Mouse (Mus musculus): ENCODE results near the gene Dnajc6.

The Dnajc6 gene

DNA sequence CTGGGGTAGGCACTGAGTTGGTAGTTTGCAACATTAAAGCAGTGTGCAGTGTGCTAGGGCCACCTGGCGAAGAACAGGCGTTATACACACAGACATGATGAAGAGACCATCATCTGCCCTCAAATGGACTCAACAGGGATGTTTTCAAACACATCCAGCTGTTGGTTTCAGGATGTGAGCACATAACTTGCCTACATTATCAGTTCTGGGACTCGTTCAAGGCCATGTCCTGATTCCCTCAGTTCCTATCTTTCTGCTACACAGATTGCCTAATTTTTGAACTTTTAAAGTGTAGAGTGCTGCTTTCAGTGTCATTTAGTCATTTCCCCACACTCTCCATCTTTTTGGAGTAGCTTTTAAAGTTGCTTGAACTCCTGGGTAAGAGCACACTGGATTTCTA is 186.6 kb downstream of the Dnajc6 start:
- DNase-seq (ENCODE audit: inconsistent age in 2 of 2, low spot score in 1 of 2): peak; percentile 23 to 84

GRCm38 (mm10) chr4:101684821-101685220 is 188.4 kb downstream of the Dnajc6 start:
- DNase-seq (ENCODE audit: inconsistent age in 2 of 2, low spot score in 1 of 2): no peak

DNA sequence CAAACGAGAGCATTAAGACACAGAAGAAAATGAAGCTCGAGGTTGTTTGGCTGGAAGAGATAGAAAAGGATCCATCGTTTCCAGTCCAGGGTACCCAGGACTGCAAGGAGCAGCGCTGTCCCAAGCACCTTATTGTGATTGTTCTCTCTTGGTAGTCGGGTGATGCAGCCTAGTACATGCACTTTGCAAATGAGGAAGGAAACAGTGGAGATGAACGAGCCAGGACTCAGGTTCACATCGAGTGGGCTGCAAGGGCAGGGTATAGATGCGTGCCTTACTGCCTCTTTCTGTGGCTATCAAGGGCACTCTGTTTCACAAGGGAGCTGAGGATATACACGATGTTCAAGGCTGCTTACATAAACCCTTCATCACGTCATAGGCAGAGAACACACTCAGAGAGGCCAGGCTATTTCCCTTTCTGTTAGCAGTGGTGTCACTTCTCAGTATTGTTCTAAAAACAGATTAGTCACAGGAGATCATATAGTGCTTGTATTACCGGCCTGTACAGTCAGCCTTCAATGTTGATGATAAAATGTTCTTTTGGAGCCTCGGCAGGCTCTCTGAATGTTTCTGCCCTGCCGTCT is 189.9 kb downstream of the Dnajc6 start:
- peak; percentile 33 to 81 for DNase-seq (ENCODE audit: inconsistent age in 2 of 2, low spot score in 1 of 2)

DNA sequence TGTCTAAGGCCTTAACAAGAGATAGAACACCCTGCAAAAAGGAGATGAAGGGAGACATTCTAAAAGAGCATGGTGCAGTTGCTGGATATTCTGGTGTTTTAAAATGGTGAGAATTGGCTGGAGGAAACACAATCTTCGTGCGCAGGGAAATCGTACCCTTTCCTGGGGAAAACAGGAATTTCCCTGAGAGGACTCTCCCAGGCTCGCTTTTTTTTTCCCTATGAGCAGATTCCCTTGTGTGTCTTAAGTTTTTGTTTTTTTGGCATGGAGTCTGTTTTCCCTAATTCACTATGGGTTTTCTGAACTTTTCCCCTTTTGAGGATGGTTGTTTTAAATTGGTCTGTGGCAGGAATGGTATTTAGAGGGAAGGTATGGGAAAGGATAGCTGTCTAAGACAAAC is 192.8 kb downstream of the Dnajc6 start:
- DNase-seq (ENCODE audit: inconsistent age in 2 of 2, low spot score in 1 of 2): no peak

GRCm38 (mm10) chr4:101689645-101690044 is 193.2 kb downstream of the Dnajc6 start:
- no peak for DNase-seq (ENCODE audit: inconsistent age in 2 of 2, low spot score in 1 of 2)

All from adrenal gland, adult (tissue).